Mouse (Mus musculus): ENCODE measurements around the gene D630045J12Rik.

- TF ChIP-seq CTCF (IDR thresholded peaks at IDR 0.05; ENCODE audit: extremely low read depth, insufficient read length, insufficient replicate concordance, low read depth, low read length) (no peak), POLR2A (IDR thresholded peaks at IDR 0.05; ENCODE audit: low read depth, low read length) (no peak)
Observed at GRCm38 (mm10) chr6:38080364-38080763, 173.4 kb downstream of the D630045J12Rik start.

Data from small intestine, adult 2 months (tissue).